Mouse (Mus musculus): ENCODE measurements at regions not wholly inside any gene's neighbourhood (a gene's known extent, or its start where the extent isn't known, plus 50 kb on each side); places are given as distances from the start of the nearest gene placed in this dataset.
A peak's percentile ranks its signal among the peaks of the same experiment; 100 is the strongest.
"Not testable (repeated sequence)": the region's sequence is repeated elsewhere in the genome, so short reads cannot be mapped to it uniquely, and the experiment has no call there.

DNA sequence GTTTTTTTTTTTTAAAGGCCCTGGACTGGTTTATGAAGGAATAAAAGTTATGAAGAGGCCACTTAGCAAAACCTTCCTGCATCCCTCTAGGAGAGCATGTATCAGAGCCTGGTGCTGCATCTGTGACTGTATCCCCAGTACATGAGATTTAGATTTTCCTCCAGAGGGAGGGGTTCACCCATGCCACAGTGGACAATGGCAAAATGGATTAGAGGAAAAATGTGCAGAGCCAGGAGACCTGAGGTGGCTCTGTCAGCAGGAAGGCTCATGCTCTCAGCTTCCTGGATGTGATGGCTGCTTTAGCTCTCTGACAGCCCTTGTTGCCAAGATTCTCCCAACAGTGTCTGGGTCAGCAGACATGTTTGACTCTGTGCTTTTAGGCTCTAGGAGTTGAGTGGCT, 298.2 kb downstream of the Eipr1 start:
- DNase-seq, result no peak

DNA sequence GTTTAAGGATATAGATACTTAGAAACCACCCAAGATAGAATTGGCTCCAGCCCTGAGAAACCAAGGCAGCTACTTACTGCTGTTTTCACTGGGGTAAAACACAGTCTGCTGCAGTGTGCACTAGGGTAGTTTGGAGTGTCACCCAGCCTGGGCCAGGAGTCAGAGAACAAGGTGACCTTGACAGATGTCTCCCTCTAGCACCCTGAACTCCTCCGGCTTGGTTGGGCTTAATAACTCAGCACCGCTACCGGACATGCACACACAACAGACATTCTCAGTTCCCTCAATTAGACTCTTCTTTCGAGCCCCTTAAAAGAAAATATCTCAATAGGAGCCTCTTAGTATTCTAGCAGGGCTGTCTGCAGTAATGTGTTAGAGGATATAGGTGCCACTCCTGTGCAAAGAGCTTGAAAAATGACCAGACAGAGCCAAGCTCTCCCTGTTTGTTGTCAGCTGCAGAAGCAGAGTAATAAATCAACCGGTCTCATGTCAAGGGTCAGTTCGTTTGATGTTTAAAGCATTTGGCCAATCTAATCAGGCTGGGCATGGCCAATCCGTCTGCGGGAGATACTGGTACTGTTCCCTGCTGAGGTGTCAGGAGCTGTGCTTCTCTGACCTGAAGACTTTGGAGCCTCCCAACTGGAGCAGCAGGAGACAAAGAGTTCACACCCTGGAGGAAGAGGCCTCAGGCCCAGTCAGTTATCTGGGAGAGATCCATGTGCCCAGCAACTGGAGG, 299.1 kb downstream of the Eipr1 start:
- no peak for DNase-seq

DNA sequence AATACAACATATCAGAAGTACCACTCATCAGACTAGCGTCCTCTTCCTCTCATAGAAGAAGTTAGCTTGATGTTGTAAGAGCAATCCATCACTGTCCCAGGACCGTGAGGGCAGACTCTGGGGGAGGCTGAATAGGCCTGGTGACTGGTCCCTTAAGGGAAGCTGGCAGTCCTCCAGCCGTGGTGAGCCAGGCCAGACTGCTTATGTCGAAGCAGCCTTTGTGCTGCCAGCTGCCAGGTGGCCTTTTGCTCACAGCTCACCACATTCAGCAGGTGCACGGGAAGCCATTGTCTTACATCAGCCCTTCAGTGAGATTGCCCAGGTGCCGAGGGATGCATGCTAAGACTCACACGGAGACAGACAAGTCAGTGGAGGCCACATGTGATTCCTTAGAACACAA, 302.8 kb downstream of the Eipr1 start:
- peak; percentile 10 for DNase-seq

- DNase-seq, result no peak
These were observed 310.5 kb downstream of the Eipr1 start for GRCm38 (mm10) chr12:29062025-29062637.

- no peak for DNase-seq
These were observed 311.2 kb downstream of the Eipr1 start for GRCm38 (mm10) chr12:29062801-29063200.

DNA sequence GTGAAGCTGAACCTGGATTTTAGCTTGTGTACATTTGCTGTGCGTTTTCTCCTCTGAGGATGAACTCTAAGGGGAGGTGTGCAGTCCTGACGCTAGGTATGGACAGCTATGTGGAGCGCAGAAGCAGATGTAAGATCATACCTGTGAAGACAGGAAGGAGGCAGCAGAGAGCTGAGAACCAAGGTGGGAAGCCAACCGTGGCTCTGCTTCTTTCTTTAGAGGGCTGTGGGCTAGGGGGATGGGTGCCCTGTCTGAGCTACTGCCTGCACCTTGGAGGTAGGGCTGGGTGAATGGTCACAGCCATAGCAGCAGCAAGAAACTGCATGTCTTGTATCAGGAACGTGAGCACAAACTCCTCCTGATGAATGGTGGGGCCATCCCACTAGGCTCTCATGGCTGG, 316.6 kb downstream of the Eipr1 start:
- no peak for DNase-seq

- DNase-seq, result no peak
These were observed 323.7 kb downstream of the Eipr1 start for GRCm38 (mm10) chr12:29075096-29075852.

GRCm38 (mm10) chr12:29076606-29077005, 325.0 kb downstream of the Eipr1 start:
- DNase-seq, result no peak

- no peak for DNase-seq
These were observed 327.4 kb downstream of the Eipr1 start for GRCm38 (mm10) chr12:29079011-29079410.

DNA sequence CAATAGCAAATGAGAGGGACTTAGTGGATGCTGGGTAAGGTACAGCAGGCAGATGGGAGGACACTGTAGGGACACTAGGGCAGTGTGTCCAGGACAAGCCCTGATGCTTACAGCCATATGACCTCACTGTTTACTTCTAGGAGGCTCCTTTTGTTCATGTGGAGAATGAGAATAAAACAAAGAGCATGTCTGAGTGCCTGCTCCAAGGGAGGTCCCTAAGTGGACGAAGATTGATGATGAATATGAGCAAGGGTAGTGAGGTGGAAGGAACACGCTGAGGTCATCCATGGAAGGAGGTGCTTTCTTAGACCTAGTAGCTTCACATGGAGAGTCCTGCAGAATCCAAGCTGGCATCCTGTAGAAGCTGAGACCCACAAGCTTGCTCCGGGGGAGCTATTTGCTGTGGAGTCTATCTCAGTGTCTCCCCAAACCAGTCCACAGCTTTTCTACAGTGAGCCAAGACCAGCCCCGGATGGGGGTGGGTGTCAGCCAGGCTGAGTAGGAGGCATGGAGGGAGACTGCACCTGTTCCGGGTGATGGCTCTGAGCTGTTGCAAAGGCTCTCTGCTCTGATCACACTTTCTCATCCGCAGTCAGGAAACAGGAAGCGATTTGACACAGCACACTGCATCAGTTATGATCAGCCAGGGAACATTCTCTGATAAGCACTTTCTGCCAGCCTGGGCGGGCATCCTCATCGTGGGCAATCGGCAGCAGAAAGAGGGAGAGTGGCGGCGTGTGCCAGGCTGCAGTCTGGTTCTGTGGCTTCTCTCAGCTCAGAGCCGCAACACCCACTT, 332.0 kb downstream of the Eipr1 start:
- no peak for DNase-seq

DNA sequence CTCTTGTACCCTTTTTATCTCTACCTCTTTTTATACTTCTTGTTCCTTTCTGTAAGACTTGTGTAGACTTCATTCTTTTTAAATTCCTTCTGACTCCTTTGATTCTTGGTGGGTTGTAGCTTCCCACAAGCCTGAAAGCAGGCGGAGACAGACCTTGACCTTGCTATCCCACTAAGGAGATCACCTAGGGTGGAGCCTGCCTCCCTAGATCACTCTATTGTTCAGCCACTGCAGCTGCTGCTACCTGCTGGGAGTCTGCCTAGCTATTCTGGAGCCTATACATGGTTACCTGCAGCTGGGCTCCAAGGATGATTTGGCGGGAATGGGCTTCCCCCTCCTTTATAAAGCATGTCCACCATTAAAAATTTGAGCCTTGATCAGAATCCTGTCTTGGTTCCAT, 335.6 kb downstream of the Eipr1 start:
- not testable (repeated sequence) for DNase-seq

- no peak for DNase-seq
These were observed 338.0 kb downstream of the Eipr1 start for GRCm38 (mm10) chr12:29089634-29090033.

GRCm38 (mm10) chr12:29090451-29090850, 338.8 kb downstream of the Eipr1 start:
- no peak for DNase-seq

DNA sequence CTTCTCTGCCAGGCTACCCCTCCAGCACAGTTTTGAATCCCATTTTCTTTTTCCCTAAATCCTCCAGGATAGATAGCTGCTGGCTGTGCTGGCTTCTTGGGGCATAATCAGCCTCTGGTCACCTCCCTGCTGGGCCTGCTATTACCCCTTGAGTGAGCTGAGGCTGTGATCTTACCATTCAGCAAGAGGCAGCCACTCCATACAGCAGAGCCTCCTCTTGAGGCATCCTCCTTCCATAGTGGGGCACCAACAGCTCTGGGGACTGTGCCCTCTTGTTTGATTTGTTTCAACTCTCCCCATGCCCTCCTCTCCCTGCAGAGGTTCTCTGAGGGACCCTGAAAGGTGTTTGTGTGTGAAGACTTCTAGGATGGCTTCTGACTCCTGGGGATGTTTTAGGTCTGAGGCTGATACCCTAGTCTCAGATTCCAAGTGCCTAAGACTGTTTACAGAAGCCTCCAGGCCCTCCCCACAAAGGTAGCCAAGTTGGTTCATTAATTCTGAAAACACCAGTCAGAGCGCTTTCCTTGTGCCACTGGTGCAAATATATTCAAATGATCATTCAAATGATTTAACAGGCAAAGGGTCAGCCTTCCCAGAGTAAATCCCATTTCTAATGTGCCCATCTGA, 343.9 kb downstream of the Eipr1 start:
- DNase-seq, result no peak

- DNase-seq, result no peak
These were observed 344.7 kb downstream of the Eipr1 start for GRCm38 (mm10) chr12:29096033-29096913.

GRCm38 (mm10) chr12:29100042-29100570, 348.5 kb downstream of the Eipr1 start:
- DNase-seq, result no peak

DNA sequence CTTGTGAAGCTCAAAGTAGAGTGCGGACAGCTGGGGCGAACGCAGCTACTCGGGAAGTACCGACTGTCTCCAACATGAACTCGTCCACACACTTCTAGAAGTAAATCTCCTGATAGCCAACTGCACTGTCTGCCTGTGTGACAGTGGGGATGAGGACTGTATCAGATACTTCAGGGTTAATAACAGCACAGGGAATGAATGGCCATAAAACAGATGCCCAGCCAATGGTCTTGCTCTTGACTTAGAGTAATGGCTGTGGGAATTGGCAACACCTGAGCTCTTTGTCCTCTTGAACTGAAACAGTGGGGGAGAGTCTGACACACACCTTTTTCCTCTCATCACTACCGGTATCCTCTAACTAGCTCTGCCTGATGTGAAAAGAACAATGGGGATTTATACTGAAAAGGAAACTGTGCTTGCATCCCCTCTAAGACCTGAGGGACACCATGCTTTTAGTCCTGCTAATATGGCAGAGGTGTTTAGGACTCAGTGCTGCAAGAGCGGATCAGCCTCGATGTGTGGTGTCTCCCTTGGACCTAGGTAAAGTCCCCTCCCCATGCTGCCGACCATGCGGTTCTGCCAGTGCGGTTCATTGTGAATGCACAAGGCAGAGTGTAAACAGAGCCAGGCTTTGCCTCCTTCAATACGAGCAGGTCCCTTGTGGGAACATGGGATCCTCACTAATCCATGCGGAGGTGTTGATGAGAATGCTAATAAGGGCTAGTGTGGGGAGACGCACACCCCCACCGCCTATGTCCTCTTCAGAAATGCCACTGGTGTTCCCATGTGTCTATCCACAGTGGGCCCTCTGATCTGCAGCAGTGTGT, 355.5 kb downstream of the Eipr1 start:
- DNase-seq, result no peak

DNA sequence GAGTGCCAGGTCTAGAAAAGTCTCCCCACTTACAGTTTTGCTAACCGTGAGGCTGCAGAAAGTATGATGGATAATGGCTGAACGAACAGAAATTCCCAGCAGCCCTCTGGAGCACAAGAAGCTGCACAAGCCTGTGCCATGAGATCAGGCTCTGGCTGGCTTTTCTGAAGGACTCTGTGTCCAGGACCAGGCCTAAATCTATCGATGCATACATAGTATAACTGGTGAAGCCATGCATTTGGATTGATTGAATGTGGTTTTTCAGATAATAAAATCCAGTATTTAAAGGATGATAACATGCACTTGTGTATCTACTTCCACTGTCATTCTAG, 356.1 kb downstream of the Eipr1 start:
- DNase-seq, result no peak

DNA sequence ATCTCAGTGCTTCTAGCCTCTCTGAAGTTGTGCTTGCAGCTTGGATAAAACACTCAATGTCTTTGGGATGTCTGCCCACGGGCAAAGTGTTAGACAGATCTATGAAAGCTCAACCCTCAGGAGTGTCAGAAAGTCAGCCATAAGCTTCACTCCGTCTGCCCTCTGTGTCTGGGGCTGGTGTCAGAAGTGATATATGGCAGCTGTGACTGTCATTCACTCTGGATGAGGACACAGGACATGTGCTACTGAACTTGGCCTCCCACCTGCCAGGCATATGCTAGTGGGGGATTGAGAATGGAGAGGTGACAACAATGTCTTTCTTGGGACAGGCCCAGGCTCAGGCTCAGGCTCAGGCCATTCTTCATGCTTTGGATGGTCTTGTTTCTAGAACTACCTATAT, 366.7 kb downstream of the Eipr1 start:
- no peak for DNase-seq

- no peak for DNase-seq
These were observed 369.6 kb downstream of the Eipr1 start for GRCm38 (mm10) chr12:29121159-29121558.
